Mouse (Mus musculus) neural tube, embryonic 11.5 days (tissue): ENCODE measurements around the gene Gm9887. TPM values are rescaled to one million over a fixed set of nuclear protein-coding genes. Genes with fewer than 3 reads are reported as not detected.

Experiments used
- ATAC-seq: fragments of 200-750 bp; cut with Nextera tagmentation; 2 replicates; pipeline ENCODE4 v1.8.0; 2017; ENCODE audit warnings: moderate number of reproducible peaks, mild to moderate bottlenecking, moderate TSS enrichment, moderate library complexity; ENCODE audit not compliant: insufficient read depth, low FRiP score, low TSS enrichment
- DNase-seq: peaks from one replicate; pipeline ENCODE4 v3.0.0-alpha.2; 2015; ENCODE audit warnings: low spot score
- H3K27ac ChIP-seq: fragments of 300-500 bp; sonication (generic); 2 replicates; pipeline ENCODE4 v1.5.1; 2014; ENCODE audit warnings: low read depth, mild to moderate bottlenecking, low read length
- H3K27me3 ChIP-seq: fragments of 300-500 bp; sonication (generic); 2 replicates; pipeline ENCODE4 v1.6.1; 2014; ENCODE audit warnings: mild to moderate bottlenecking, low read length, mixed read lengths; ENCODE audit not compliant: control insufficient read depth, insufficient read depth
- H3K36me3 ChIP-seq: fragments of 300-500 bp; sonication (generic); 2 replicates; pipeline ENCODE4 v1.6.1; 2014; ENCODE audit warnings: mild to moderate bottlenecking, low read length, moderate library complexity, mixed read lengths; ENCODE audit not compliant: control insufficient read depth, insufficient read depth
- H3K4me1 ChIP-seq: fragments of 300-500 bp; sonication (generic); 2 replicates; pipeline ENCODE4 v1.6.1; 2014; ENCODE audit warnings: low read length, mixed read lengths; ENCODE audit not compliant: control insufficient read depth, insufficient read depth
- H3K4me2 ChIP-seq: fragments of 300-500 bp; sonication (generic); 2 replicates; pipeline ENCODE4 v1.6.1; 2014; ENCODE audit warnings: low read depth, mild to moderate bottlenecking, moderate library complexity
- H3K4me3 ChIP-seq: fragments of 300-500 bp; sonication (generic); 2 replicates; pipeline ENCODE4 v1.5.1; 2014; ENCODE audit warnings: low read depth, low read length
- H3K9ac ChIP-seq: fragments of 300-500 bp; sonication (generic); 2 replicates; pipeline ENCODE4 v1.6.1; 2014; ENCODE audit warnings: mild to moderate bottlenecking, low read length
- H3K9me3 ChIP-seq: fragments of 300-500 bp; sonication (generic); 2 replicates; pipeline ENCODE4 v1.6.1; 2016; ENCODE audit warnings: low read length; ENCODE audit not compliant: control insufficient read depth
- WGBS: fragments of 180-500 bp; shearing (Covaris S2); extraction: QIAGEN DNeasy Blood & Tissue Kit; methylation state at CpG from one replicate; pipeline ENCODE4 v1.1.7; 2014; 5-methylcytosine and 5-hydroxymethylcytosine counted together
- polyA plus RNA-seq: library from polyadenylated mRNA; unstranded; fragments of >200 nt; fragmentation: Nextera tagmentation; extraction: Ambion mirVana; gene quantifications from 2 replicates; pipeline ENCODE4 v1.2.1, GENCODE M21; 2014

Gm9887 gene
- polyA plus RNA-seq, 1 experiment from 2014 or later, result 1.4 TPM

- H3K36me3 ChIP-seq, result no peaks in the 10 kb centered on the region
- H3K9ac ChIP-seq, result no peak overlapping the region
- DNase-seq, result no peak
- no peak overlapping the region for H3K27ac ChIP-seq
- no peak for ATAC-seq
- H3K27me3 ChIP-seq, result no peaks in the 10 kb centered on the region
- H3K4me1 ChIP-seq, result no peaks in the 10 kb centered on the region
- H3K4me3 ChIP-seq, result no peak overlapping the region
- no peak overlapping the region for H3K4me2 ChIP-seq
- WGBS, result 88% methylated on average over 3 of the region's 3 CpGs
- H3K9me3 ChIP-seq, result no peaks in the 10 kb centered on the region
Measured at GRCm38 (mm10) chr12:69413303-69413702, 41.0 kb upstream of the Gm9887 start.

DNA sequence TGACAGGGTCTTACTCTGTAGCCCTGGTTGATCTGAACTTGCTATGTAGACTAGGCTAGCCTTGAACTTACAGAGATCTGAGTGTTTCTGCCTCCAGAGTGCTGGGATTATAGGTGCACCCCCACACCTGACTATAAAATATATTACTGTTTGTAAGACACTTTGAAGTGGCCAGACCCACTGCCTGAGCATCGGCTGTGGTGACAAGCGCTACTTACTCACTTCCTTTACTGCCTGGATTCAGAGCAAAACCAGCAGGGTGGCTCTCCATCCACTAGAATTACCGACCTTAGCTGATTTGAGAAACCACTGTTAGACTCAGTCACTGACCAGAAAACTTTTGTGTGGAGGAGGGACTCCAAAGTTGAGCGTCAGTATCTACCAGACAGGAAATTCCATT lies 39.7 kb upstream of the Gm9887 start:
- no peaks in the 10 kb centered on the region for H3K36me3 ChIP-seq
- H3K4me1 ChIP-seq, result no peaks in the 10 kb centered on the region
- WGBS, result 54% methylated on average over 4 of the region's 4 CpGs
- no peak overlapping the region for H3K4me3 ChIP-seq
- ATAC-seq, result no peak
- H3K9ac ChIP-seq, result no peak overlapping the region
- no peak overlapping the region for H3K4me2 ChIP-seq
- no peak overlapping the region for H3K27ac ChIP-seq
- no peak for DNase-seq
- no peaks in the 10 kb centered on the region for H3K9me3 ChIP-seq
- no peaks in the 10 kb centered on the region for H3K27me3 ChIP-seq

- Histone ChIP-seq H3K27me3 (no peaks in the 10 kb centered on the region), H3K4me3 (no peak overlapping the region), H3K9me3 (no peaks in the 10 kb centered on the region), H3K27ac (no peak overlapping the region), H3K9ac (no peak overlapping the region), H3K36me3 (no peaks in the 10 kb centered on the region), H3K4me1 (no peaks in the 10 kb centered on the region), H3K4me2 (no peak overlapping the region)
- 78% methylated on average over 5 of the region's 5 CpGs for WGBS
- no peak for ATAC-seq
- DNase-seq, result no peak
Measured at GRCm38 (mm10) chr12:69410767-69411166, 38.5 kb upstream of the Gm9887 start.

GRCm38 (mm10) chr12:69402594-69403167 lies 30.4 kb upstream of the Gm9887 start:
- Histone ChIP-seq H3K4me2 (no peak overlapping the region), H3K27me3 (no peaks in the 10 kb centered on the region), H3K27ac (no peak overlapping the region), H3K9me3 (no peaks in the 10 kb centered on the region), H3K36me3 (no peaks in the 10 kb centered on the region), H3K4me3 (no peak overlapping the region), H3K9ac (no peak overlapping the region), H3K4me1 (no peaks in the 10 kb centered on the region)
- ATAC-seq, result no peak
- no peak for DNase-seq
- 90% methylated on average over 13 of the region's 13 CpGs for WGBS

GRCm38 (mm10) chr12:69402100-69402499 lies 29.8 kb upstream of the Gm9887 start:
- ATAC-seq, result no peak
- H3K4me3 ChIP-seq, result no peak overlapping the region
- WGBS, result 72% methylated on average over 9 of the region's 9 CpGs
- no peak overlapping the region for H3K9ac ChIP-seq
- H3K4me1 ChIP-seq, result no peaks in the 10 kb centered on the region
- DNase-seq, result no peak
- H3K4me2 ChIP-seq, result no peak overlapping the region
- H3K9me3 ChIP-seq, result no peaks in the 10 kb centered on the region
- H3K27ac ChIP-seq, result no peak overlapping the region
- no peaks in the 10 kb centered on the region for H3K36me3 ChIP-seq
- no peaks in the 10 kb centered on the region for H3K27me3 ChIP-seq

GRCm38 (mm10) chr12:69400871-69401286 lies 28.6 kb upstream of the Gm9887 start:
- DNase-seq (no peak), ATAC-seq (no peak)
- Histone ChIP-seq H3K4me1 (no peaks in the 10 kb centered on the region), H3K36me3 (no peaks in the 10 kb centered on the region), H3K4me2 (no peak overlapping the region), H3K27ac (no peak overlapping the region), H3K4me3 (no peak overlapping the region), H3K9me3 (no peaks in the 10 kb centered on the region), H3K27me3 (no peaks in the 10 kb centered on the region), H3K9ac (no peak overlapping the region)
- 41% methylated on average over 2 of the region's 2 CpGs for WGBS

DNA sequence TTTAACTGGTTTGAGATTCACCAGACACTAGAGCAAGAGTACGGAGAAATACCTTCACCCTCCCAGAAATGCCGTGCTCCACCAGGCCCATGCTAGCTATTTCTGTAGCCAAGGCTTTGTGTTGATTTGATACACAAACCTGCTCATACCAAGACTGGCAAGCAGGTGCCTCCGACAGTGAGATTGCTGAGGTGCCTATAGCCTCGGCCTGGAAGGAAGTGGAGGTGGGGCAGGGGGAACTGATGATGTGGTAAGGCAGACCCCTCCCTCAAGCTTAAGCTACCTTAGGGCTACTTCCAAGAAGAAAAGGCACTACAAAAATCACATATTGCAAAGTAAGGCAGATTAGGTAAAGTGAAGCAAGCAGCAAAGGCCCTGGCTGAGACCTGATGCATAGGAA lies 28.1 kb upstream of the Gm9887 start:
- ATAC-seq (no peak), DNase-seq (no peak)
- no peak overlapping the region for H3K9ac ChIP-seq
- 86% methylated on average over 4 of the region's 4 CpGs for WGBS
- no peak overlapping the region for H3K4me3 ChIP-seq
- H3K4me1 ChIP-seq, result no peaks in the 10 kb centered on the region
- H3K36me3 ChIP-seq, result no peaks in the 10 kb centered on the region
- no peak overlapping the region for H3K27ac ChIP-seq
- no peak overlapping the region for H3K4me2 ChIP-seq
- H3K9me3 ChIP-seq, result no peaks in the 10 kb centered on the region
- no peaks in the 10 kb centered on the region for H3K27me3 ChIP-seq

DNA sequence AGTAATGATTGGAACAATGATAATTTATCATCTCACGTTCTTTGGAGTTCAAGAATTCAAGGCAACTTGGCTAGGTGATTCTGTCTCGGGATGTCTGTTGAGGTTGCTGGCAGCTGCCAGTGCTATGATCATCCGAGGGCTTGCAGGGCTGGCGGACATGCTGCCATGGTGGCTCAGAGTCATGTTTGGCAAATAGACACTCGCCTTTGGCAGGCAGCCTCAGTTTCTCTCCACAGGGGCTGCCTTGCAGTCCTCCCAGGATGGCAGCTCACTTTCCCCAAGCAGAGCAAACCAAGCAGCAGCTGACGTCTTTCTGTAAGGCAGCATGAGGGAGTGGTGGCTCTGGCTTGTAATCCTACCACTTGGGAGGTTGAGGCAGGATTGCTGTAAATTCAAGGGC lies 22.2 kb upstream of the Gm9887 start:
- Histone ChIP-seq H3K4me1 (no peaks in the 10 kb centered on the region), H3K9me3 (no peaks in the 10 kb centered on the region), H3K9ac (no peak overlapping the region), H3K4me2 (no peak overlapping the region), H3K36me3 (no peaks in the 10 kb centered on the region), H3K27ac (no peak overlapping the region), H3K27me3 (no peaks in the 10 kb centered on the region), H3K4me3 (no peak overlapping the region)
- DNase-seq (no peak), ATAC-seq (no peak)
- WGBS, result 85% methylated on average over 6 of the region's 6 CpGs

- H3K27ac ChIP-seq, result no peak overlapping the region
- ATAC-seq (no peak), DNase-seq (no peak)
- no peak overlapping the region for H3K4me2 ChIP-seq
- 85% methylated on average over 10 of the region's 10 CpGs for WGBS
- no peaks in the 10 kb centered on the region for H3K9me3 ChIP-seq
- no peak overlapping the region for H3K9ac ChIP-seq
- no peaks in the 10 kb centered on the region for H3K27me3 ChIP-seq
- H3K4me3 ChIP-seq, result no peak overlapping the region
- H3K36me3 ChIP-seq, result no peaks in the 10 kb centered on the region
- H3K4me1 ChIP-seq, result no peaks in the 10 kb centered on the region
Measured at GRCm38 (mm10) chr12:69393076-69393475, 20.8 kb upstream of the Gm9887 start.
